Mouse (Mus musculus): ENCODE data around the gene BC028528.
"Not testable (repeated sequence)": the region's sequence is repeated elsewhere in the genome, so short reads cannot be mapped to it uniquely, and the experiment has no call there.

Gene BC028528

DNA sequence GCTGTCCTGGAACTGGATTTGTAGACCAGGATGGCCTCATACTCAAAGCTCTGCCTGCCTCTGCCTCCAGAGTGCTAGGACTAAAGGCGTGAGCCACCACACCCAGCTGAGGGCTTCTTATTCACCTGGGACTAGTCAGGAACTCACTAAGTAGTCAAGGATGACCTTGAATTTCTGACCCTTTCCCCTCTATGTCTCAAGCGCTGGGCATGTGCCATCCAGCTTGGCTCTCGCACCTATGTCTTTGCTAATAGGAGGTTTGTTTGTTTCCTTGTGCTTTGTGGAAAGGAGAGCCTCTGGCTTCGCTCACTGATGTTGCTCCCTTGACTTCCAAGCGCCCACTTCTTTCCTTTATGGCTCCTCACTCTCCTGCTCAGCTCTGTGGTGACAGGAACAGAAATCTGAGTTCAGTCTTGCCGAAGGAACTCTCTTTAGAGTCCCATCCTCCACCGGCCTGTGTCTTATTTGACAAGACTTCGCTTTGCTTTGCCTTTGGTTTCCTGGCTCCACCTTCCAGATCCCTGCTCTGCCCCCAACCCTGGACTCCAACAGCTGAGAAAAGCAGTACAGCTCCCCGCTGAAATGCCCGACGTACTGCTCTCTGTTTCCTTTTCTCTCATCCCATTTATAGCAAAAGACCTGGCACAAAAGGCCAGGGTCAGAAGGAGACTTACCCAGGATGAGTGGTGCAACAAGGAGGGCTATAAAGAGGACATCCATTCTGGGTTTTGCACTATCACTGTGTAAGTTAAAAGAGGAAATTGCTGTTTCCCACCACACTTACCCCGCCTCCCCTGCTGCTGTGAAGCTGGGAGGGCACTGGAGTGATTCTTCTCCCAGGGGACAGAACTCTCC, at the start of gene BC028528:
BC028528 (minus strand) TSS at position 795 of the 855 bp plus-strand sequence.
- no peak for DNase-seq (ENCODE audit: low spot score in 2 of 2)

DNA sequence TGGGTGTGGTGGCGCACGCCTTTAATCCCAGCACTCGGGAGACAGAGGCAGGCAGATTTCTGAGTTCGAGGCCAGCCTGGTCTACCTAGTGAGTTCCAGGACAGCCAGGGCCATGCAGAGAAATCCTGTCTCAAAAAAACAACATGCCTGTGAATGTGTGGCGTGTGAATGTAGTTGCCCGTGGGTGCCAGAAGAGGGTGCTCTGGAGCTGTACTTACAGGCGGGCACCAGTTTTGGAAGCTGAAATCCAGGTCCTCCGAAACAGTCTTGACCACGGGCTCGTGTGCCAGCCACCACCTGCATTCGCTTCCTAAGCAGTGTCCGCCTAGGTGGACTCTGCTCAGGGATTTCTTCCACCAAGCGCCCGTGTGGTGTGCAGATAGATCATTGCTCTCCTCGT, 47.0 kb upstream of the BC028528 start:
- no peak for DNase-seq (ENCODE audit: low spot score in 2 of 2)

DNA sequence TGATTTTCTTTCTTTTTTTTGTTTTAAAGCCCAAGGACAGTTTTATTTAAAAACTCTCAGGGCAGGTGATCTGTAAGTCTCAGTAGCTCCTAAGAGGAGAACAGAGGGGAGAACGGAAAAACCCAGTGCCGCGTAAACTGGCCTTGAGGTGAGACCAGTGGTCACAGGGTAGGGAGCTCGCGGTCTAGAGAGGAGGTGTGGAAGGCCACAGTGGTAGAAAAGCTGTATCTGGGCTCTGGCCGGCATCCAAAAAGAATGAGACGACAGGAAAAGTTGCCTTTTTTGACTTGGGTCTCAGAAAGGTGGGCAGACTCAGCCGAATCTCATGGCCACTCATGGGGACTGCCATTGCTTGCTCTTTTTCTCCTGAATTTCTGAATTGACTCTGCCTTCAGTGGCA, 46.4 kb upstream of the BC028528 start:
- DNase-seq (ENCODE audit: low spot score in 2 of 2): no peak

DNA sequence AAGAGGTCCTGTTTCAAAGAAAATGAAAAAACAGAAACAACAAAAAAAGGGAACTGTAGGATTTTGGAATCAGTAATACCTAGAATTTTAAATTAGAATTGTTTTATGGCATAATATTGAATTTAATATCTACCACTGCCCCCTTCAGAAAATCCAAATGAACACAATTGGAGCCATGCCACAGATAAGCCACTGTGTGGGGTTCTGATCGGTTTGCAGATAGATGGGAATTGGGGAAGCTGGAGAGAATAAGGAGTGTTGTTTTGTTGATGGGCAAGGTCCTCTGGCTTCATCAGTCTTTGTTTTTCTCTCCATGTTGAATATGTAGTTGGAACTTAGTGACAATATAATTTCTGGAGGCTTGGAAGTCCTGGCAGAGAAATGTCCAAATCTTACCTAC, 42.6 kb upstream of the BC028528 start:
- DNase-seq (ENCODE audit: low spot score in 2 of 2): no peak

DNA sequence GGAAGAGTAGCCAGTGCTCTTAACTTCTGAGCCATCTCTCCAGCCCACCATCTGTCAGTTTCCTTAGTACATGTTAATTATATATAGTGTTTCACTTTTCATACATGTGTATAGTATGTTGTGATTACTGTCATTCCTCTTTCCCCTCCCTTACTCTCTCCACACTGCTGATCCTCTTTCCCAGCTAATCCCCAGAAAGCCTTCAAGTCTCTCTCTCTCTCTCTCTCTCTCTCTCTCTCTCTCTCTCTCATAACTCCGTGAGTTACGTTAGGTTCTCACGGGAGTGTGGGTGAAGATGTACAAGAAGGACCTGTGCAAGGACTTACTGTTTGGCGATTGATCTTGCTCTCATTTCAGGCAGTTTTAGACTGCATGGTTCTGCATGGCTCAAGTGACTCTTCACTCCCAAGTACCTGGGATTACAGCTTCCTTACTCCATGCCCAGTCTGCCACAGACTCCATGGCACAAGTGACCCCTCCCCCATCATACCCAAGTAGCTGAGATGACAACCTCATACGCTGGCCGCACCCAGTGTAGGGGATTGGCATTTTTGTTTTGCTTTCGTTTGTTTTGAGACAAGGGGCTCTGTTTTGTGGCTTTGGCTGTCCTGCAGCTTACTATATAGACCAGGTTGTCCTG, 41.4 kb upstream of the BC028528 start:
- DNase-seq (ENCODE audit: low spot score in 2 of 2): no peak

DNA sequence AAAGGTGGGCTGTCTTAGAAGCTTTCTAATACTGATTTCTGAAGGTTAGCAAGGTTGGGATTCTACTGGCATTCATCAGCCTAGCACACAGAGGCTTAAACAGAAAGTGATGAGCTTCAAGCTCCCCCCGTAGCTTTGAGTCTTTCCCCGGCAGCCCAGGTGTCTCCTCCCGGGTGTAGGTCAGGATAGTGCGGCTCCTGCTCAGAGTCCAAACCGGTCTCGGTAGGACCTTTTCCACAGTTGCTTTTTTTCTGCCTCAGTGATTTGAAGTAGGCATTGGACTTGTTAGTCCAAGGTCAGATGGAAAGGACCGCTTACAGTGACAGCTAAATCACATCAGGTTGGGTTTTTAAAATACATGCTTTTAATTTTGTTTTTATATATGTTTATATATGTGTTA, 40.8 kb upstream of the BC028528 start:
- DNase-seq (ENCODE audit: low spot score in 2 of 2): no peak

DNA sequence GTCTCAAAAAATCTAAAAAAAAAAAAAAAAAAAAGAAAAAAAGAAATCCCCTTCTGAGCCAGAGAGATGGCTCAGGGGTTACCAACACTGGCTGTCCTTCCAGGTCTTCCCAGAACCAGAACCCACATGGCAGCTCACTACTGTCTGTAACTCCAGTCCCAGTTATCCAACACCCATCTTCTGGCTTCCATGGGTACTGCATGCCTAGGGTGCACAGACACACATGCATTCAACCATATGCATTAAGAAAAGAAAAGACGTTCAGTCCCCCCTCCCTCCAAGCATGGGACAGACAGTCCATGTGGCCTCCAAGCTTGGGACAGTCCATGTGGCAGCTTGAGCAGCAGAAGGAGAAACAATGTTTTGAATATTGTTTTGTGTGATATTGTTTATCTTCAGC, 40.4 kb upstream of the BC028528 start:
- no peak for DNase-seq (ENCODE audit: low spot score in 2 of 2)

DNA sequence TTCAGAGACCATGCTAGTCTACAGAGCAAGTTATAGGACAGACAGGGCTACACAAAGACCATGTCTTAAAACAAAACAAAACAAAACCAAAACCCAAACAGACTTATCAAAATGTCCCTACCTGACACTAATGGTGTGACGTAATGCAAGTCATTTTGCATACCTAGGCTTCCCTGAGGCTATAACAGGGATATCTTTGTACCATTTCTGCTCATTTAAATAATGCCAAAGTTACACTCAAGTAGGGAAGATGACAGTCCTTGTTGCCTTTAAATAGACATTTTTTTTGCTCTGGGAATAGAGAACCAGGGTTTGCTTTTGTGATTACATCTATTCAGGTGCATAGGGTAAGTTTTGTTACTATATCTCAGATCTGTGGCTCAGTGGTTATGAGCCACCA, 39.7 kb upstream of the BC028528 start:
- no peak for DNase-seq (ENCODE audit: low spot score in 2 of 2)

DNA sequence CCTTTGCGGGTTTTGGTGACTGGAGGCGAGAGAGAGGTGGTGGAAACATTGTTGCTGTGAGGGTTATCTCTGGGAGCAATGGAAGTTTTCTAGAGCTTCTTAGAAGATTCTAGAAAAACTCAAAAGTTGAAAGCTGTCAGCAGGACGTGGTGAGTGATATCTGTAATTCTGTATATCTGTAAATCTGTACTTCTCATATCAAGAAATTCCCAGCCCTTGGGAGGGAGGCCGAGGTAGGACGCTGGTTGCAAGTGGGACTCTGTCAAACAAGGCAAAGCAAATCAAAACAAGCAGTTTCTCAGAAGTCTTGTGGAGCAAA, 38.6 kb upstream of the BC028528 start:
- no peak for DNase-seq (ENCODE audit: low spot score in 2 of 2)

DNA sequence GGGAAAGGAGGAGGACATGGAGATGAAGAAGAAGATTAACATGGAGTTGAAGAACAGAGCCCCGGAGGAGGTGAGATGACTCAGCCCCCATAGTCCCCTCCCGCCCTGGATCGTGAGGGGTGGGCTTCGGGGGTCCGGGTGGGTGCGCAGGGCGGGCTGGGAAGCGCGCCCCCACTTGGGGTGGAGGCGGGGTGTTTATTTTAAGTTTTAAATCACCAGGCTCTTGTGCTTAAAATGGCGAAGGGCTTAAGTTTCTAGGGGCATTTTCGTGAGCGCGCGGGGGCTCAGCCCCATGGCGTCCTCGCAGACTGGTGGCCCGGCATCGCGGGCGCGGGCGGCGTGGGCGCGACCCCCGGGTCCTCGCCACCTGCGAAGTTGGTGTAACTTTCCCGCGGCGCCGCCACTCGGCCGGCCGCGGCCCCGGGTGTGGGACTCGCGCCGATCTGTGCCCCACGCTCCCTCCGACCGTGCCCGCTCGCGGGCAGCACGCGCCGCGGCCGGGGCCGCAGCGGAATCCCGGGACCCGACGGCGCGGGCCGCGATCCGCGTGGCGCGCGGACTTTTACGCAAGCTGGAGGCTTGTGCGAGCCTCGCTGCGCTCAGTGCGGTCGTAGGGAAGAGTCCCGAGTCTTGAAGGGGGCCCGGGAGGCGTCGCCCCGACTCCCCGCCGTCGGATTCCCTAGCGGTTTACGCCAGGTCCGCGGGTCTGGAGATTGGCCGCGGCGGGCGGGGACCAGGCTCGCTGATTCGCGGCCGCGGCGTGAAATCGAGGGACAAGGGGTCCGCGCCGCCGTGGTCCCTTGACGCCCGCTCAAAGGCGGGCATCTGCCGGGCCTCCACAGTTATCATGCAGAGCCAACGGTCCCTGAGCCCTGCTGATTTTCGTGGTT, 38.0 kb upstream of the BC028528 start:
- DNase-seq (ENCODE audit: low spot score in 2 of 2): peak; percentile 16 to 28

DNA sequence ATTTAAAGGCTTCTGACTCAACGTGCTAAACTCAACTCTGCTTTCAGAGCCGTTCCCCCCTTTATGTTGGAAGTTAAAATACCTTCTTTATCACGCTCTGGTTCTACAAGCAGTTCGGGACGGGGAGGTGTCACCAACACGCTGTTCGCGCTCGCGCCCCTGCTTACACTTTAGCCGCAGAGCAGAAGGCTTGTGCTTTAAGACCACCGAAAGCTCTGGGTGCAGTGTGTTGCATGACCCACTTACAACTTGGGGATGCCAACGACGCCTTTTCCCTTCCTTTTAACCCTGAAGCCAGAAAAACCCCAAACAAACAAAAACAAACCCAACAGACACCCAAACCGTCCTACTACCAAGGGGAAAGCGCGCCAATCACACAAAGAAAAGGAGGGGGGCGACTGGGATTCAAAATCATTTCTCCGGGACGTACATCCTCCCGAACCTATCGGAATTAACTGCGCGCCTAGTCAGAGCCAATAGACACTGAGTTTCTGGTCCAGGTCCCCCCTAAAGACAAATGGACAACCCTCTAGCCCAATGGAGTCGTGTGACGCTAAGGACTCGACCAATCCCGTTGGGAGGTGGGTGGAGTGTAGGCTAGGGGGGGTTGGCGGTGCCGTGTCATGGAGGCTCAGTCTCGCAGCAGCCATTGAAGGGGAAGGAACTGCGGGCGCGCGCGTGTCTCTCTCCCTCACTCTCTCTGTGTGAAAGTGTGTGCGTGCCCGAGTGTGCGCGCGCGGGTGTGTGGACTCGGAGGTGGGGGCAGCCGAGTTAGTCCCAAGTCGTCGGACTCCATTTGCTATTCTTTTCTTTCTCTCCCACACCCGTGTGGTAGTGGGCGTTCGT, 37.1 kb upstream of the BC028528 start, which contains the start of gene Anp32e:
Anp32e (plus strand) TSS at position 589 of the 846 bp plus-strand sequence.
- peak; percentile 96 to 97 for DNase-seq (ENCODE audit: low spot score in 2 of 2)

DNA sequence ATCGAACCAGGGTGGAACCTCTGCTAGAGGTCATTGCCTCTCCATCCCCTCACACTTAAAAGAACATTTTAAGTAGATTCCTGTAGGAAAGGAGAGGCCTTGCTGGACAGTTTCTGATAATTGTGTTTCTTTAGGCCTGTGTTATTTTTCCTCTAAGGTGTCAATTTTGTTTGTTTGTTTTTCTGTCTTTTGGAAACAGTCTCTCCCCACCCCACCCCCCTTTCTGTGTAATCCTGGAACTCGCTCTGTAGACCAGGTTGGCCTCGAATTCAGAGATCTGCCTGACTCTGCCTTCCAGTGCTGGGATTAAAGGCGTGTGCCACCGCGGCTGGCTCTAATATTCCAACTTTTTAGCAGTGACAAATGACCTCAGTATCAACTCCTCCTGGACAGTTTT, 36.5 kb upstream of the BC028528 start:
- DNase-seq (ENCODE audit: low spot score in 2 of 2): no peak

DNA sequence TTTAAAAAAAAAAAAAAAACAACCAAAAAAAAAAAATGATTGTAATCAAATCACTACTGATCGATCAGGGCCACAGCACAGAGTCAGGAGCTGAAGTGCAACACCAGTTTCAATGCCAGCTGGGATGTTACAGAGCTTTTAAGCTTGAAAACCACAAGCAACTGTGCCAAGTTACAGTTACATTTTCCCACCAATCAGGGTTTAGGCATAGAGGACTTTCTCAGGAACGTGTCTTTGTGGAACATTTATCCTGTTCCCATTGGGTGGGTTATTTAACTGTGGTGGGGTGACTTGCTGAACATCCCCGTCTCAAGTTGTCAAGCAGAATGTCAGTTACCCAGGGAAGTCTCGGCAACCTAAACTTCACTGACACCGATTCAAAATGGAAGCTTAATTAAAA, 33.3 kb upstream of the BC028528 start:
- no peak for DNase-seq (ENCODE audit: low spot score in 2 of 2)

DNA sequence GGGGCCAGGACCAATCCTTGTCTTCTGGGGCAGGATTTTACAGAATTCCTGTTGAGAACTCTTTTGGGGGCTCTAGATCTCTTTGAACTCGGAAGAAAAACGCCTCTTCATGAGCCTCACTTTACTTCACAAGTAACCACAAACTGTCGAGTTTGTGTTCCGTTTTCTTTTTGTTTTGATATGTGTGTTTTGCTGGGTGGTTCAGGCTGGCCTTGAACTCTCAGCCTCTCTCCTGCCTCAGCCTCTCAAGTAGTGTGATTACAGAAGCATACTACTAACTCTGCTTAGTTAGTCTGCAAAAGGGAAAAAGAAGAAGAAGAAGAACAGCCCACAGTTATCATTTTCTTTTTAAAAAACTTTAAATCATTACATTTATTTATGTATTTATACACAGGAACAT, 32.4 kb upstream of the BC028528 start:
- no peak for DNase-seq (ENCODE audit: low spot score in 2 of 2)

DNA sequence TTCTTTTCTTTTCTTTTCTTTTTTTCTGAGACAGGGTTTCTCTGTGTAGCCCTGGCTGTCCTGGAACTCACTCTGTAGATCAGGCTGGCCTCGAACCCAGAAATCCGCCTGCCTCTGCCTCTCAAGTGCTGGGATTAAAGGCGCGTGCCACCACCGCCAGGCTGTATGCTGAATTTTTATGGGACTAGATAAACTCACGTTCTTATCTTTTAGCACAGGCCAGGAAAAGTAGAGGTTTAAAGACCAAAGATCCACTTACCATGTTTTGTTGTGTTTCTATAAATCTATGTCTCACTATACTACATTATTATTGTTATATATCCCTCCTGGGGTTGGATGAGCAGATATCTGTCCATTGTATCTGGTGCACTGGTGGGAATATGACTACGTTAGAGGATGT, 31.6 kb upstream of the BC028528 start:
- DNase-seq (ENCODE audit: low spot score in 2 of 2): not testable (repeated sequence)

DNA sequence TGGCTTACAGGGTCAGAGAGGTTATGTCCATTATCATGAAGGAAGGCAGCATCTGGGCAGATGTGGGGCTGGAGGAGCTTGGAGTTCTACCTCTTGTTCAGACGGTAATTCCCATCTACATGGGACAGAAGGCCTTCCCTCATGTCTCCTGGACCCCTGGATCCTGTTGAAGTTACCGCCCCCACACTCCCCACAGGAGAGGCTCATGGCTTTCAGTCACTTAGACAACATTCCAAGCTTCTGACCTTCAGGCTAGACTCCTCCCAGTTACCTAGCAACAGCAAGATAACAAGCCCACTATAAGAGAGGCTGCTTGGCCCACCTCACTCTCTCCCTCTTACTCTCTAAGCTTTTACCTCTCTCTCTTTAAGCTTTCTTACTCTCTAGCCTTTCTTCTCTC, 28.7 kb upstream of the BC028528 start:
- not testable (repeated sequence) for DNase-seq (ENCODE audit: low spot score in 2 of 2)

DNA sequence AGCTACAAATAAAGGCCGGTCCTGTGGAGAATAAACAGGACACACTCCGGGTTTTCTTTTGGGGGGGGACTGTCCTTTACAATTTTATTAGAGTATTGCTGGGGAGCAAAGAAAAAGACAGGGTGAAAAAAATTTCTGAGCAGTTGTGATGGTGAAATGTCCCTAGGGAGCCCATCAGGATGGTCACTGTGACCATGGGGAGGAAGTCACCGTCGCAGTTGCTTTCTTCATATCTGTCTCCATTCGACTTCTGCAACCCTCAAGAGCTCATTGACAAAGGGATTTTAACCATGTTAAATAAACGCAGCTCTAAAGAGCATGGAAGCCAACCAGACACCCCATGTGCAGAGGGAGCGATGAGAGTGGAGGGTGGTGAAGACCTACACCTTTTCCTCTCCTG, 25.0 kb upstream of the BC028528 start:
- DNase-seq (ENCODE audit: low spot score in 2 of 2): no peak

DNA sequence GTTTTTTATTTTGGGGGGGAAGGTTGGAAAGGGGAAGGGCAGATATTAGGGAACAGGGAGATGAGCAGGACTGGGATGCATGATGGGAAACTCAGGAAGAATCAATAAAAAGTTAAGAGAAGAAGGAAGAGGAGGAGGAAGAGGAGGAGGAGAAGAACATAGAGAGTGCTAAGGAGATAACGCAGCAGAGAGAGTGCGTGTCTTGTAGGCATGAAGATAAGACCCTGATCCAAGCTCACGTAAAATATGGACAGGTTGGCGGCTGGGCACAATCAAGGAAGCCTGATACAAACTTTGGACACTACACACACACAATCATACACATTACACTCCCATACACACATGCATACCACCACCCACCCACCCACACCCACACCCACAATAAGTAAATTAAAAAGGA, 22.9 kb upstream of the BC028528 start:
- no peak for DNase-seq (ENCODE audit: low spot score in 2 of 2)

DNA sequence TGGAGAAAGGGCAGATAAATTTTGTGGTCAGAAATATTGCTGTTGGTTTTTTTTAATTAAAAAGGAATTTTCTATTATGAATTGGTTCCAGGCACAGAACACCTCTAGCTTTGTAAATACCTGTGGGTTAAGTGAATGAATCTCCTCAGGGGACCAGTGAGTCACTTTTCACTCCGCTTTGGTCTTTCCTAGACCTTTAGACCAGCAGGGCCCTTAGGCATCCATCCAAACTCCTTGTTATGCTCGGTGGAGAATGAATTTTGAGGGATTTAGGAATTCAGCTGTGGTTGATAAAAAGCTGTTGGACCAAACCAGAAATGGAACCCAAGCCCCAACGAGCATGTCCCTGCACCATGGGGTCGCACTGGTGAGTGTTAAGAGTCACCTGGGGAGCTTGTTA, 15.8 kb upstream of the BC028528 start:
- no peak for DNase-seq (ENCODE audit: low spot score in 2 of 2)

DNA sequence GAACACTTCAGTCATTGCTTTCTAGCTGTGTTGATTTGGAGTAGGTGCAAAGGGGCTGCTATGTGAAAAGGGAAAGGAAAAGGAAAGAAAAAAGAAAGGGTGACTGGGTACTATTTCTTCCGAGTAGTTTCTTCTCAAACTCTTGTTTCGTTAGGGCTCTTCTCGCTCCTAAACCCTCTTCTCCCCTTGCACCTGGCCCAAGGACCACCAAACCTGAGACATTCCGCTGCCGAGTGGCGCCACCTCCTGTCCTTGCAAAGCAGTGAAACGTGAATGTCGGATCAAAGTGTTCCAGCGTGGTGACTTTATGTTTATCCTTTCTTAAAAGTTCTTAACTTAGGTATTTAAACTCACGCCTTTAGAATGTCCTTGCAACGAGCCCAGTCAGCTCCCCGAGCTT, 15.1 kb upstream of the BC028528 start:
- no peak for DNase-seq (ENCODE audit: low spot score in 2 of 2)

DNA sequence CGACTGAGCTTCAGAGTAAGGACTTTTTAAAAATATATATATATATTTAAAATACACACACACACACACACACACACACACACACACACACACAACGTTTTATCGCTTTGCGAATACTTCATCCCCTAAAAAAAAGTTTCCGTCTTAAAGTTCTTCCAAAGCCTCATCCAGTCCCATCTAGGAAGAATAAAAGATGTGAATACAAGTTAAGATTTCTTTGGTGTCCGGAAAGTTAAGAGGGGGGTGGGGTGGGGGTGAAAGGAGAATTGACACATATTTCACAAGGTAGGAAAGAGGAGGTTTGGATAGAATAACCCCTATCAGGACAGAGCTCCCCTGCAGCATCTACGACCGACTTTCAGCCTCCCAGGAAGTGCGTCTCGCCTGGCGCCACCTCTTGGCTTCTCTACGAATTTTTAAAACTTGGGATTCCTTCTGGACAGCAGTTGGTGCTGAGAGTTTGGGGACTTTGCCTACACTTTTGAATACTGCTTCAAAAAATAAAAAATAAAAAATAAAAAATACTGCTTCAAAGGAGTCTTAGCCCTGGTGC, 14.2 kb upstream of the BC028528 start:
- peak in 1 of 2 experiments; percentile 52 for DNase-seq (ENCODE audit: low spot score in 2 of 2)
